Mouse (Mus musculus): Measurements from ENCODE around the gene Rcn3.

The Rcn3 gene

GRCm38 (mm10) chr7:45048923-45049657 lies 42.9 kb downstream of the Rcn3 start:
- DNase-seq (ENCODE audit: low spot score in 2 of 2): no peak

GRCm38 (mm10) chr7:45048001-45048890 lies 43.8 kb downstream of the Rcn3 start:
- no peak for DNase-seq (ENCODE audit: low spot score in 2 of 2)

- DNase-seq (ENCODE audit: low spot score in 2 of 2): no peak
Observed at GRCm38 (mm10) chr7:45047491-45047890, 44.5 kb downstream of the Rcn3 start.

- no peak for DNase-seq (ENCODE audit: low spot score in 2 of 2)
Observed at GRCm38 (mm10) chr7:45046853-45047350, 45.1 kb downstream of the Rcn3 start.

GRCm38 (mm10) chr7:45045741-45046140 lies 46.3 kb downstream of the Rcn3 start:
- DNase-seq (ENCODE audit: low spot score in 2 of 2): no peak

- no peak for DNase-seq (ENCODE audit: low spot score in 2 of 2)
Observed at GRCm38 (mm10) chr7:45043307-45043706, 48.7 kb downstream of the Rcn3 start.

GRCm38 (mm10) chr7:45040851-45041250 lies 51.2 kb downstream of the Rcn3 start:
- no peak for DNase-seq (ENCODE audit: low spot score in 2 of 2)

GRCm38 (mm10) chr7:45038411-45038810 lies 53.6 kb downstream of the Rcn3 start:
- no peak for DNase-seq (ENCODE audit: low spot score in 2 of 2)

GRCm38 (mm10) chr7:45037720-45038361 lies 54.2 kb downstream of the Rcn3 start:
- no peak for DNase-seq (ENCODE audit: low spot score in 2 of 2)

GRCm38 (mm10) chr7:45036702-45037101 lies 55.3 kb downstream of the Rcn3 start:
- no peak for DNase-seq (ENCODE audit: low spot score in 2 of 2)

- DNase-seq (ENCODE audit: low spot score in 2 of 2): no peak
Observed at GRCm38 (mm10) chr7:45035631-45036030, 56.4 kb downstream of the Rcn3 start.

- no peak for DNase-seq (ENCODE audit: low spot score in 2 of 2)
Observed at GRCm38 (mm10) chr7:45033722-45034359, 58.2 kb downstream of the Rcn3 start.

All from right cerebral cortex, postnatal 36 days (tissue).